Mouse (Mus musculus) E14TG2a.4 (cell line): ENCODE data around the gene Auts2.

Source experiments
- CTCF ChIP-seq: conservative IDR thresholded peaks from 2 replicates; pipeline ENCODE4 v1.5.1; 2014; ENCODE audit warnings: low read length
- NANOG ChIP-seq: IDR thresholded peaks from 2 replicates; pipeline ENCODE4 v1.6.1; 2014; ENCODE audit warnings: borderline replicate concordance, low read length, mixed read lengths

DNA sequence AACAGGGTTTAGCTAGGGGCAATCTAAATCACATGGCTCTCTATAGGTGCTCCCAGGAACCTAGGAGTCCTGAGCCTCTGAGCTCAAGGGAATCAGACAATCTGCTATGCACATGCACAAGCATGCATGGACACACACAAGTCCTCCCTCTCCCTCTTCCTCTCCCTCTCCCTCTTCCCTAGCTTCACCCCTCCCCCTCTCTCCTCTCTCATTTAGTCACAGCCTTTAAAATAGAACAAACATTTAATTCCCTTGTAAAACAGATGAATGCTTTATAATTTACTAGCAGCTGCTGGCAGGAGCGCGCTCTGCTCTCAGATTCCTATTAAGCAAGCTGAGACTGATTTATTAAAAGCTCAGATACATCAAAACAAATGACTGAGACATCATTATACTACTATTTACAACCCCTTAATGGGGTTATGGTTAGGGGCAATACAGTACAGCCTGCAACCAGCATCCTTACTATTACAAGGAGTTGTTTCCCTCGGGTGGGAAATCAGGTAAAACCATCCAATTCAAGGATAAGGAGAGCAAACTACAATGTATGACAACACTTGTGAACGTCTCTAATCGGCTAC lies 237.7 kb downstream of the Auts2 start:
- TF ChIP-seq NANOG: no peak
- TF ChIP-seq CTCF: no peak
